Mouse (Mus musculus): Measurements from ENCODE around the gene Mdm4.

The Mdm4 gene

GRCm38 (mm10) chr1:132947811-132948210 is 82.5 kb downstream of the Mdm4 start:
- DNase-seq (ENCODE audit: low spot score in 2 of 2), result no peak

- DNase-seq (ENCODE audit: low spot score in 2 of 2), result no peak
These were observed 84.5 kb downstream of the Mdm4 start for GRCm38 (mm10) chr1:132945826-132946225.

GRCm38 (mm10) chr1:132938975-132939374 is 91.4 kb downstream of the Mdm4 start:
- peak in 1 of 2 experiments; percentile 35 for DNase-seq (ENCODE audit: low spot score in 2 of 2)

- no peak for DNase-seq (ENCODE audit: low spot score in 2 of 2)
These were observed 92.9 kb downstream of the Mdm4 start for GRCm38 (mm10) chr1:132937296-132938030.

GRCm38 (mm10) chr1:132934856-132935255 is 95.5 kb downstream of the Mdm4 start:
- DNase-seq (ENCODE audit: low spot score in 2 of 2), result peak; percentile 51 to 69

GRCm38 (mm10) chr1:132932421-132932820 is 97.9 kb downstream of the Mdm4 start:
- no peak for DNase-seq (ENCODE audit: low spot score in 2 of 2)

GRCm38 (mm10) chr1:132930291-132930690 is 100.1 kb downstream of the Mdm4 start:
- no peak for DNase-seq (ENCODE audit: low spot score in 2 of 2)

GRCm38 (mm10) chr1:132928907-132929250 is 101.5 kb downstream of the Mdm4 start:
- DNase-seq (ENCODE audit: low spot score in 2 of 2), result no peak

- no peak for DNase-seq (ENCODE audit: low spot score in 2 of 2)
These were observed 102.1 kb downstream of the Mdm4 start for GRCm38 (mm10) chr1:132928032-132928906.

GRCm38 (mm10) chr1:132925270-132925669 is 105.1 kb downstream of the Mdm4 start:
- DNase-seq (ENCODE audit: low spot score in 2 of 2), result no peak

- DNase-seq (ENCODE audit: low spot score in 2 of 2), result no peak
These were observed 108.1 kb downstream of the Mdm4 start for GRCm38 (mm10) chr1:132922257-132922656.

- DNase-seq (ENCODE audit: low spot score in 2 of 2), result no peak
These were observed 109.3 kb downstream of the Mdm4 start for GRCm38 (mm10) chr1:132921071-132921470.

- no peak for DNase-seq (ENCODE audit: low spot score in 2 of 2)
These were observed 111.1 kb downstream of the Mdm4 start for GRCm38 (mm10) chr1:132919258-132919657.

GRCm38 (mm10) chr1:132918117-132918680 is 112.2 kb downstream of the Mdm4 start:
- no peak for DNase-seq (ENCODE audit: low spot score in 2 of 2)

GRCm38 (mm10) chr1:132917554-132917953 is 112.8 kb downstream of the Mdm4 start:
- no peak for DNase-seq (ENCODE audit: low spot score in 2 of 2)

- peak; percentile 79 to 86 for DNase-seq (ENCODE audit: low spot score in 2 of 2)
These were observed 114.4 kb downstream of the Mdm4 start for GRCm38 (mm10) chr1:132915849-132916493.

- no peak for DNase-seq (ENCODE audit: low spot score in 2 of 2)
These were observed 119.8 kb downstream of the Mdm4 start for GRCm38 (mm10) chr1:132910414-132911041.

GRCm38 (mm10) chr1:132909951-132910350 is 120.4 kb downstream of the Mdm4 start:
- DNase-seq (ENCODE audit: low spot score in 2 of 2), result no peak
